Mouse (Mus musculus): ENCODE data around the gene Rab36.

- TF ChIP-seq POLR2A (IDR thresholded peaks at IDR 0.05; ENCODE audit: control insufficient read depth, extremely low read depth, insufficient read depth, low read length, poor library complexity), result no peak
- TF ChIP-seq CTCF (IDR thresholded peaks at IDR 0.05; ENCODE audit: borderline replicate concordance, control insufficient read depth, extremely low read depth, insufficient read depth, low read length, poor library complexity), result no peak
Measured at GRCm38 (mm10) chr10:75054125-75054524, 17.3 kb downstream of the Rab36 start.
